Mouse (Mus musculus) c-Kit-positive CD71-positive TER-119-positive erythroid progenitor cells, embryonic 14.5 days (primary cell): ENCODE data around the gene Vsnl1.

Experiments
- DNase-seq: peaks from one replicate; pipeline ENCODE4 v3.0.0-alpha.2; 2013; ENCODE audit warnings: low spot score

Vsnl1 gene

GRCm38 (mm10) chr12:11436497-11437265 is at the start of gene Vsnl1:
Gene Vsnl1, minus strand, starts transcription at chr12:11436613.
- DNase-seq = no peak

- no peak for DNase-seq
These were observed 20.2 kb upstream of the Vsnl1 start for GRCm38 (mm10) chr12:11456632-11457031.

- no peak for DNase-seq
These were observed 19.8 kb upstream of the Vsnl1 start for GRCm38 (mm10) chr12:11456213-11456612.

DNA sequence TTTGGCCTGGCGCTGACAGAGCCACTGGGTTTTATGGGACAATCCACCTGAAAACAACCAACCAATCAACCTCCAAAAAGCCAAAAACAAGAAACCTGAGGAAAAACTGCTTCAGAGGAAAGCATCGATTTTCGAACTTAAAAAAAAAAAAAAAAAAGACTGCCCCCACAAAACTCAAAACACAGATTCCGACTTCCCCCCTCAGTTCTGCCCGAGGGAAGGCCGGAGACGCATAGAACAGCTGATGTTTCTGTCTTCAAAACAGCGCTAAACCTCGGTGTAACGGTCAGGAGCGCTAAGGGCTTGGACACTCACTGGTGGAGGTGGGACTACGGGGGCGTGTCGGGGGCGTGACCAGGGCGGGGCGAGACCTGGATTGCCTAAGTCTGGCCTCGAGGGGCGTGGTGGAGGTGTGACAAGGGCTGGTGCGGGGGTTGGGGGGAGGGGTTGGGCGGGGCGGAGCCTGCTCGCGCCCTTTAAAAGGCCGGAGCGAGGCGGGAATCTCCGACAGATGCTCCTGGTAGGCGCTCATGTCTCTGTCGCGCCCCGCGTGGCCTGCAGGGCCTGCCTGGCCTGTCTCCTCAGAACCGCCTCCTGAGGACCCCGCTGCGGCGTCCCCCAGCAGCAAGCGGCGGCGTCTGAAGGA is 19.3 kb upstream of the Vsnl1 start, which contains the start of gene Rad51ap2:
Rad51ap2 (plus strand) TSS at position 531 of the 646 bp plus-strand sequence.
- peak; percentile 68 for DNase-seq

DNA sequence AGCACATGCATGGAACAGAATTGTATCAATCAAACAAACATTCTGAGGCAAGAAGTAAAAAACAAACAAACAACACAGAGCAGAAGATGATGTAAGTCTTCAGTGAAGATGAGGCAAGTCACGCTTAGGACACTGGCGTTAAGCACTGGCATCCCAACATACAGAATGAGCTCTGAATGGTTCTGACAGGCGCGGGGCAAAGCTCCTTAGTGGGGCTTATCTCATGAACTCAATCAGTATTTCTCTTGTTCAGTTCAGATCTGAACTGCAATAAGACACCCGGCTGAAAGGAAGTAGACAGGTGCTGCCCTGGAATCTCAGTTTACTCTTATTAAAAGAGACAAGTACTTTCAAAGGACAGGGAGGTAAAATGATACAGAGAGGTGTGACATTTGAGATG is 17.7 kb upstream of the Vsnl1 start:
- no peak for DNase-seq

DNA sequence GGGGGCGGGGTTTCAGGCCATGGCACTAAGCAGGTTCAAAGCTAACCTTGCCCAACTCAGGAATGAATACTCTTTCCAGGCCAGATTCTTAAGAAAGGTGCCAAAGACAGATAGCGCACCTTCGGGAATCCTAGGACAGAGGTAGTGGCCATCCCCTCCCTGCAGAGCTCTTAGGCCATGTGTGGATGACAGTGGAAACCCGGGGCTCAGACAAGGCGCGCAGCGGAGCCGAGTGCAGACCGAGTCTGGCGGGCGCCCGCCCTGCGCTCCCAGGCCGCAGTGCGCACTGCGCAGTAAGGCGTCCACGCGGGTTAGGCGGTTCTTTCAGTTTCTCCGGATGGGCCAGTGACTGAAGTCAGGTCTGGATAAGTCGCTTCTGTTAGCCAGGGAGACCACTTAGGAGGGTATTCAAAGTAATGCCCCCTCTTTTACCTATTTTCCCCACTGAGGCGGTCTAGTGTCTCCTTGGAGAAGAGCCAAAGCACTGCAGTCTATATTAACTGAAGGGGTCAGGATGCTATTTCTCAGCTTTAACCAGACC is 1.6 kb upstream of the Vsnl1 start:
- DNase-seq = no peak

DNA sequence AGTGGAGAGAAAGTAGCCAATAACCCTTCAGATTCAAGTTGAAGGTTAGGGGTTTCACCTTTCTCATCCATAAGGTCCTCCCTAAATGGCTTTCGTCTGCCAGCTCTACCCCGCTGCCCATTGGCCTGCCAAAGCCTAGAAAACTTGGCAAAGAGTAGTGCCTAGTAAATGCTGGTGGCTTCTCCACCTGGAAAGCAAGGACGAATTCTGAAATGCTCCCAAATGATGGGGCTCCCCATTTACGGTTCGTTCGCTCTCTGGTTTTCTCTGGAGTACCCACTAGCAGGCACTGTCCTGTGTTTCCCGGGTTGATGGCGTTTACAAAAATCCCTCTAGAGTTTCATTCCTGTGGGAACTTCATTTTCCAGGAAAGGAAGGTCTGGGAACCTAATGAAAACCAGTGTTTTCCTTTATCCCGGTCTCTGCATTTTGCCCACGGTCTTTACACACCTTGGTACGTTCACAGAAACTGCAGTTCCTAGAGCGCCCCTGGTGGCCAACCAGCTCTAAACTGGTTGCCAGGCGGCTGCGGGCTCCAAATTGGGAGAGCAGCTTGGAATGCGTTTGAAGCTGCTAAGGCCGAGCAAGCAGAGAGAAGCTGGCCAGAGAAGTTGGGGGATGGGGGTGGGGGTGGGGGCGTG is 973 bp upstream of the Vsnl1 start:
- DNase-seq = peak; percentile 8

DNA sequence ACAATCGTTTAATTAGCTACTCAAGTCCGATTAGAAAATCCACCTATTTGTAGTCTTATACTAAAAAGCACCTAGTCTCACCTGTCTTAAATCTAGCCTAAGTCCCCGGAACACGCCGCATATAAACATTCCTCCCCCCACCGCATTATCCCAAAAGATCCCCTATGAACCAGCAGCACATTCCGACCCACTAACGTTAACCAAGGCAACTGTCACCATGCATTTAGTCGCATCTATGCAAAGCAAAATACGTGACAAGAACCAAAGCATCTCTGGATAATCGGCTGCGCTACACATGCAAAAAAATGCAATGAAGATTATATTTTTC is 426 bp downstream of the Vsnl1 start:
- no peak for DNase-seq

- no peak for DNase-seq
These were observed 979 bp downstream of the Vsnl1 start for GRCm38 (mm10) chr12:11435246-11436022.

- no peak for DNase-seq
These were observed 2.0 kb downstream of the Vsnl1 start for GRCm38 (mm10) chr12:11434446-11434845.

DNA sequence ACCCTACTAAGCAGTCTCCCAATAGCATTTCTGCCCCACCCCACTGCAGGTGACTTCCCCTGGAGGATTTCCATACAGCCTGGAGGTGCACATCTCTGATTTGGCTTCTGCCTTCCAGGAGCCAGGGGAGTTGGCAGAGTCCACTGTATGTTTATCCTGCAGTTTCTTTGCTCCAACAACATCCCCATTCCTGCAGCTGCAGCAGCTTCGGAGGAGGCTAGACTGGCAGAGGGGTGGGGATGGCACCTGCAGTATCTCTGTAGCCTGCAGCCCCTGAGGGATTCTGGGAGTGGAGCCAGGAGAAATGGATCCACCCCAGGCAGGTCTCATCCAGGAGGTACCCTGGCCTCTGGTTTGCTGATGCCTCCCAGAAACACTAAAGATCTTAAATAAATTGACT is 2.7 kb downstream of the Vsnl1 start:
- DNase-seq = no peak

GRCm38 (mm10) chr12:11433126-11433525 is 3.3 kb downstream of the Vsnl1 start:
- DNase-seq = no peak

- DNase-seq = no peak
These were observed 9.0 kb downstream of the Vsnl1 start for GRCm38 (mm10) chr12:11427396-11427795.

DNA sequence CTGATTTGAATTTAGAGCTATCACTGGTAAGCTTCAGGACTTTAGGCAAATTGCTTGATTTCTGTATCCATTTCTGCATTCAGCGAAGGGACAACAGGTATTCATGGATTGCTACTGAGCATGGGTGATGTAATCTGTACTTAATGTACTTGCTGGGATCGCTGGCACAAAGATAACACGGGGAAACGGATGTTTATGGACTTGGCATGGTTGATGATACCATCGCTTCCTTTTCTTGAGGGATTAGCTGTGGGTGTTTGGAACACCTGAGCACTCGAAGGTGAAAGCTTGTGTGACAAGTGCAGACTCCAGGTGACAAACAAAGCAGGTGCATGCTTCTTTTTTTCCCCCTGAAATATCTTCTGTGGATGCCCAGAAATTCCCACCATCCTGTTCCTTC is 18.3 kb downstream of the Vsnl1 start:
- no peak for DNase-seq

- DNase-seq = no peak
These were observed 28.7 kb downstream of the Vsnl1 start for GRCm38 (mm10) chr12:11407679-11408078.

DNA sequence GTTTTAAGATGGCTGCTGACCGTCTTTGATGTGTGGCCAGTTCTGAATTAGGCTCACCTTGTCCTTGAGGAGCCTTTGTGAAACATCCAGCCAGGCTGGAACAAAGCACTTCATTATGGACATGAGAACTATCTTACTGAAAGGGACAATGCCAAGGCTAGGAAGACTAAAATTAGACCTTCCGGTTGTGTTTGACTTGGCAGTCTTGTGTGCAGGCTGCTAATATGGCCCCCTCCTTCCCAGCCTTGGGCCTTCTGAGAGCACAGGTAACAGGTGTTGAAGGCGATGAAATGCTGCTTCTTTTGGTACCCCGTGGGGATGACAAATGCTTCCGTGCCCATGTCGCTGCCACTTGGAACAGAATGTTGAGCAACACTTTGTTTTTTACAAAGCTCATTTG is 37.6 kb downstream of the Vsnl1 start:
- no peak for DNase-seq

- DNase-seq = no peak
These were observed 39.4 kb downstream of the Vsnl1 start for GRCm38 (mm10) chr12:11397029-11397428.

- DNase-seq = no peak
These were observed 40.9 kb downstream of the Vsnl1 start for GRCm38 (mm10) chr12:11395470-11395869.

DNA sequence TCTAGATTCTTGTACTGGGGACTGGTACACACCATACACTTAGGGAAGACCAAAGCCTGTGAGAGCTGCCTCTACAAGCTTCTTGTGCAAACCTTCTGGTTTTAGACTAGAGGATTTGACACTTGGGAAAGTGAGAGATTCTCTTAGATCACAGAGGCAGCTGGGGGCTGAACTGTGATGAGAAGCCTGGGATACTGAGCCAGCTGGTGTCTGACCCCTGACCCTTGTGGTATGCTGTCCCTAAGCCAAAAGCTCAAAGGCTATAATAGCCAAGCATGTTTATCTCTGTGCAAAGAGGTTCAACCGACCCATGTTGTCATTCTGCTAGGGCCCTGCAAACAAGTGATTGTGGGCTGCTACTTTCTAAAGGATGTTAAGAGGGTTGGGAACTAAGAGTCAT is 43.9 kb downstream of the Vsnl1 start:
- no peak for DNase-seq

- DNase-seq = no peak
These were observed 45.0 kb downstream of the Vsnl1 start for GRCm38 (mm10) chr12:11391244-11391949.

GRCm38 (mm10) chr12:11389141-11389540 is 47.3 kb downstream of the Vsnl1 start:
- no peak for DNase-seq

- DNase-seq = no peak
These were observed 51.7 kb downstream of the Vsnl1 start for GRCm38 (mm10) chr12:11384754-11385153.
